Mouse (Mus musculus): ENCODE results near the gene Ano4.

Gene Ano4

DNA sequence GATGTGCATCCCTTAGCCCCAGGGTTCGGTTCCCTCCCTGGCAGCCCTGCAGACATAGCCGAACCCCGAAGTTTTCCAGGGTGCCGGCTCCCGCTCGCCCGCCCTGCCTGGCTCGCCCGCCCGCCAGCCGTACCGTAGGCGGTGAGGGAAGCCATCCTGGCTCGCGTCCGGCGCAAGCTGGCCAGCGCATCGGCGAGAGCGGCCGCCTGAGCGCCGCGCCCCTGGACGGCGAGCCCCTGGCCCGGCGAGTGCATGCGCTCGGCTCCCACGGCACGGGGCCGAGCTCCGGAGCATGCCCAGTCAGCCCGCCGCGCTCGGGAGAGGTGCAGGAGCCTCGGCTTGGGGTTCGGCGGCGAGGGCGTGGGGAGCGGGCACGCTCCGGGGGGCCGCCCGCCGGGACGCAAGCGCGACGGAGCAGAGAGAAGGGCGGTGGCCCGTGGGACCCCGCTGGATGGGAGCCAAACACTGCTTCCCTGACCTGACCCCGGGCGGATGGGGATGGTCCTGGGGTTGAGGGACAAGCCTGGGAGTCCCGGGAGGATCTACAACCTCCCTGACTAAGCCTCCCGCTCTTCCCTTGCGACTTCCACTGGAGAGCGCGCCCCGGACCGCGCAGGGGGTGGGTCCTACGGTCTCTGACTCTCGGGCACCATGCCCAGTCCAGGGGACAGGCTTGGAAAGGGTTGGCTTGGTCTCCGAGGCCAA lies at the start of gene Ano4:
Gene Ano4, minus strand, starts transcription at position 272 of the 705 bp plus-strand sequence.
- DNase-seq (ENCODE audit: low read depth) = no peak

DNA sequence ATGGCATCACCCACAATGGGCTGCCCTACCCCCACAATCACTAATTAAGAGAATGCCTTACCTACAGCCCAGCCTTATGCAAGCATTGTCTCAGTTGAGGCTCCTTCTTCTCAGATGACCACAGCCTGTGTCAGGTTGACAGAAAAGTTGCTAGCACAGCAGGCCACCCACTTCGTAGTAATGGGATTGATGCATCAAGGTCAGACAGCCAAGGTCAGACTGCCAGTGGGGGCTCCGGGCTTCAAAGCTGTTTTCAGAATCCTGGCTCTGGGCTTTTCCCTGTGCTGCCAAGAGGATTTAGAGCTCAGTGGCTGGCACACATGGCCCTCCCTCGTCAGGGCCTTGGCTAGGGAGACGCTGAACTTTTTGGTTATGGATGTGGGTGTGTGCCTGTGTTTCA lies 48.1 kb upstream of the Ano4 start:
- DNase-seq (ENCODE audit: low read depth) = no peak

DNA sequence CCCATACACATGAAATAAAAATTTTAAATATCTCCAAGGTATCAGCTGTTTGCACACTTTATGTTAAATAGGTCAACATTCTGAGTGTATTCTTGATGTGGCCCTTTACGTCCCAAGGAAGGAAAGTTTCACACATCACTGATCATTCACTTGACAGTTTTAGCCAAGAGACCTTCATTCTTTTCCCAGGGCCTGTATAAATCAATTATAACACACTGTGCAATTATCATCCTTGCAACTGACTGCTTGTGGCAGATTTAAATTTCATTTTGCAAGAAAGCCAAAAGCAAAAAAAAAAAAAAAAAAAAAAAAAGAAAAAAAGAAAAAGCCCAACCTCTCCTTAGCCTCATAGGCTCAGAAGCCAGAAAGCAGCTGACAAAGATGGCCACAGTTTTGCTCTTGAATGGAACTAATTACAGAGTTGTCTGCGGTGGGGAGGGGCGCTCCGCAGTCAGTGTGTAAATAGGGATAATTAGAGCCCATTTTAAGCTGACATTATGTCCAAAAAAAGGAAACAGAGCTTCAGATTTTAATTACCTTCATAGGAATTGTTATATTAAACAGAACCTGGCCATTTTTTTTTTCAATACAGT lies 47.1 kb upstream of the Ano4 start:
- no peak for DNase-seq (ENCODE audit: low read depth)

DNA sequence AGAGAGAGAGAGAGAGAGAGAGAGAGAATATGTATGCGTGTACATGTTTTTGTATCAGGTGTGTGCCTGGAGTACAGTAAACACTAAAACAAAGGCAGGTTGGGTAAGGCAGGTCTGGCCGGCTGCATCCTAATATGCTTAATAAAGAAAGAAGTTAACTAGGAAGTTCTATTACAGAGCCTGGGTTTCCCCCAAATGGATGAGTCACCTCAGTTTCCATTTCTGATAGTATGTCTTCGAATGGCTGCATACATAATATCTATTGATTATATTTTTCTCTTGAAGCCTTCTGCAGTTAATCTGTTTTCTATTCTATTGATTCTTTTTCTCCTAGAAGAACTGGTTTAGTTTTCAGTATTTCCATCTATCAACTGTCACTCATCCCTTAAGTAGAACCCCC lies 41.9 kb upstream of the Ano4 start:
- DNase-seq (ENCODE audit: low read depth) = no peak

- peak; percentile 15 for DNase-seq (ENCODE audit: low read depth)
Measured at GRCm38 (mm10) chr10:89383462-89383861, 38.9 kb upstream of the Ano4 start.

GRCm38 (mm10) chr10:89377750-89378149 lies 33.2 kb upstream of the Ano4 start:
- no peak for DNase-seq (ENCODE audit: low read depth)

DNA sequence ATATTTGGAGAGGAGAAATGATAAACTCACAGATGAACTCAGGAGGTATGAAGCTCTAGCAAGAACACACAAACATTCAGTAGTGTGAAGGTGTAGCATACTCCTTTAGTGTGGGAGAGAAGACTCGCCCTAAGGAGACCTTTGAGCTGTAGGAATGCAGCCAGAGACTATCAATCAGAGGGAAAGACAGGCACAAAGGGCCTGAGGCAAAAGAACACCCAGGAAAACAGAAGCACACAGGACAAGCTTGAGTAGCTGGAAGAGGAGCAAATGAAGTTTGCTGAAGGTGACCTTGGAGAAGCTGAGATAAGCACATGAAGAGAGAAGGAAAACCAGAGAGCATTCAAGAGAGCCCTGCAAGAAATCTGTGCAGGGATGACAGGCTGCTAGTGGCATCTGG lies 25.5 kb upstream of the Ano4 start:
- DNase-seq (ENCODE audit: low read depth) = no peak

DNA sequence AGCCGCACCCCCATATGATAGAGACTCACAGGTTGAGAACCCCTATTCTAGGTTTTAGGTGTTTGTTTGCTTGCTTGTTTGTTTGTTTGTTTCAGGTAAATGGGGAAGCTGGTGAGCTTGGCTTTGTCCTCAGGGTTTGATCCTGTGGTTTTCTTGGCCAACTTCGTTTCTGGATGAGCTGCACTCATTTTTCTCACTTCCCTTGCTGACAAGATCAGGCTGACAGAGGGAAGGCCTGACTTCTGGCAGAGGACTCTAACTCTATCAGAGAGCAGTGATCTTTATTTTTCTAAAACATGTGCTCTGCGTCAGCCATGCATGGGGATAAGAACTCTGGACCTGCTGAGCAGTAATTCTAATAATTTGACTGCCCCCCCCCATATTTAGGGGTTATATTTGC lies 14.4 kb upstream of the Ano4 start:
- DNase-seq (ENCODE audit: low read depth) = no peak

- DNase-seq (ENCODE audit: low read depth) = no peak
Measured at GRCm38 (mm10) chr10:89354639-89355038, 10.1 kb upstream of the Ano4 start.

DNA sequence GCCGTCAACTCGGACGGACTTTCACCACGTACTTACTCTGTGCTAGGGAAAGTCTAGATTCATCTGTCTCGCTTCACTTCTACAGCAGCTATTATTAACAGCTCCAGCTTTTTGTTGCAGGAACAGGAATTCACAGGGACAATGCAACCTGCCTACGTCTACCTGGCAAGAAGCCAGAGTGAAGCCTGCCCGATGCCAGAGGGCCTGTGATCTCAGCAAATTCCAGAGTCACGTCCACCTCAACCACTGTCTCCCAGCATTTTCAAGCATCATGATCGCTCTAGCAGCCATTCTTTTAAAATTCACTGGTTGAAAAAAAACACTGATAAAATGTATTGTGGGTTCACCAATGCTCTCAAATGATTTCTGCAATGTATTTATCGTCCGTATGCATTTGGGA lies 6.9 kb upstream of the Ano4 start:
- no peak for DNase-seq (ENCODE audit: low read depth)

- DNase-seq (ENCODE audit: low read depth) = no peak
Measured at GRCm38 (mm10) chr10:89345606-89346005, 1.0 kb upstream of the Ano4 start.

DNA sequence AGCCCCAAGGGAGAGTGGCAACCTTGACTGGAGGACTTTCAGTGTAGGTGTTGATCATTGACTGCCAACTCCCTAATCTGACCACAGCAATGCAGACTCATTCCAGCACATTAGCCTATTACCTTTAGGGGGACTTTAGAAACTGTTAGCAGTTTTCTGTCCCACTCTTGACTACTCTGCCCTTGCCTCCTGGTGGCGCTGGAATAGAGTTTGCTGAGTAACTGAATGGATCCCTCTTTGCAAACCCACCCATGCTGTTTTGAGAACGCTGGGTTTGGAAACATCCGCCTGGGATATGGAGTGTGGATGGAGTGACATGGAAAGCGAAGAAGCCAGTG lies 603 bp upstream of the Ano4 start:
- DNase-seq (ENCODE audit: low read depth) = no peak

DNA sequence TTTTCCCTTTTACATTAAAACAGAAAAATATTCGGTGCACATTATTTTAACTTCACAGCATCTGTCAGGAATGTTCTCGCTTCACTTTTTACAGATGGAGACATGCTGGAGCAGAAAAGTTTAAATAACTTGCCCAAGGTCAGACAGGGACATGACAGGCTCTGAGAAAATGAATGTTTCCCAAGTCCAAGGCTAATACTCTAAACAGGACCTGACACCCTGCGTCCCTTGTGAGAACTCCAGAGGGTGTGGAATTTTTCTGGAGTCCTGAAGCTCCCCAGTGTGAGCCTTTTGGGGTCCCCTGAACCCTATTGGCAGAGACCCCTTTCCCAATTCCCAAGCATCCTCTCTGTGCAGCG lies 451 bp downstream of the Ano4 start:
- DNase-seq (ENCODE audit: low read depth) = no peak

DNA sequence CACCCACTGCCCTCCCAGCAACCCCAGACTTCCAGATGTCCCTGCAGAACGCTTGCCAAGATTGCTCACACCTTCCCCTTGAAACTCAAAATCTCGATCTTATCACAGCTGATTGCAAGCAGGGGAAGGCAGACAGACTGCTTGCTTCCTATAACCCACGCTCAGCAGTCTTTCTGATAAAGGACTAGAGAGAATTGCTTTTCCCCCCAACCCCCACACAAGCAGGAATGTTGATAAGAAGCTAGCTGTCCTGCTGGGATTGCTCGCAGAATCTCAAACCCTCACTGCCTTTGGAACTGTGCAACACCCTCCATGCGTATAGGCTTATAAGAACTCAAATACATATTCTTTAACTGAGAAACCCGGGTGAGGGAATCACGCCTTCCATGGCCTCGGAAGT lies 846 bp downstream of the Ano4 start:
- DNase-seq (ENCODE audit: low read depth) = no peak

DNA sequence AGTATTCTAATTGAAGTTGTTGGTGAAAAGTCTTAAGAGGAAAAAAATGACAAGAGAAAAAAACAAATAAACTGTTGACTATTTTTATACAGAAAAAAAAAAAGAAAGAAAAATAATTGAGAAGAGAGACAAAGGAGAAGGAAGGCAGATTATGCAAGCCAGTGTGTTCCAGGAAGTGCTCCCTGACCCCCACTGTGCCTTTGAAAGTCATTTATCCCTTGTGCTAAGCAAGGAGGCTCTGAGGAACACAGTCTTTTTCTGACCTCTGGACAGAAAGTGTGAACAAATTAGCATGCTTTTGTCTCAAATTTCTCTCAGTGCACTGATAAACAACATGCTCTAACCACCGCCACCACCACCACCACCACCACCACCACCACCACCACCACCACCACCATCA lies 14.3 kb downstream of the Ano4 start:
- no peak for DNase-seq (ENCODE audit: low read depth)

GRCm38 (mm10) chr10:89329806-89330205 lies 14.8 kb downstream of the Ano4 start:
- DNase-seq (ENCODE audit: low read depth) = no peak

DNA sequence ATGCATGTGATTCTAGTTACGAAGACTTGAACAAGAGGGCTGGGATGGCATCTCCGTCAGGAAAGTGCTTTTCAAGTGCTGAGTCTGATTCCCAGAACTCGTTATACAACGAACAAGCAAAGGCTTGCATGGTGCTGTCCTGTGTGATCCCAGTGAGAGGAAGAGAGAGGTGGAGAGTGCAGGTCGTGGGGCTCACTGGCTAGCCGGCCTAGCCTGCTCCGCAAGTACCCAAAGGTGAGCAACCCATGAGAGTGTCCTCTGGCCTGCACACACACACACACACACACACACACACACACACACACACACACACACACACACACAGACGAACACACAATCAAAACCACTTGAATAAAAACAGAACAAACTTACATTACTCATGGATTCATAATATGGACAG lies 15.7 kb downstream of the Ano4 start:
- no peak for DNase-seq (ENCODE audit: low read depth)

DNA sequence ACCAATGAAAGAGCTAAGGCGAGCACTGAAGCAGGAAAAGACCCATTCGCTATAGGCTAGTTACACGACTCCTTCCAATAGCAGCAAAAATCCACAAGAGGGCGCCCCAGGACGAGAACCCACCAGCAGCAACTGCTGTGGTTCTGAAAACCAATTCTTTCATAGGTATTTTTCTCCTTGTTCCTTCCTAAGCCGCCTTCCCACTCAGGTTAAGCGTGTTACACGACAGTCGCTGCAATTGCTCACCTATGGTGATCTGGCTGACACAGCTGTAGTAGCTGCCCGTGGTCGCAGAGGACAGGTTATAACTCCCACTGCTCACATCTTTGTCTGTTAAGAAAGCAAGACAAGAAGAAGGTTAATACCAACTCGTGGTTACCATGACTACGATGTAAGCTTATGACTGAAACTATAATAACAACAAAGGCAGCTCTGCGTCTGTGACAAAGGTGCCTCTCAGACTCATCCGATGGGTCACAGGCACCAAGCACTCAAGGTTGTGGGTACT lies 17.5 kb downstream of the Ano4 start:
- peak; percentile 30 for DNase-seq (ENCODE audit: low read depth)

- DNase-seq (ENCODE audit: low read depth) = no peak
Measured at GRCm38 (mm10) chr10:89326383-89326782, 18.2 kb downstream of the Ano4 start.

GRCm38 (mm10) chr10:89307566-89307965 lies 37.0 kb downstream of the Ano4 start:
- no peak for DNase-seq (ENCODE audit: low read depth)

DNA sequence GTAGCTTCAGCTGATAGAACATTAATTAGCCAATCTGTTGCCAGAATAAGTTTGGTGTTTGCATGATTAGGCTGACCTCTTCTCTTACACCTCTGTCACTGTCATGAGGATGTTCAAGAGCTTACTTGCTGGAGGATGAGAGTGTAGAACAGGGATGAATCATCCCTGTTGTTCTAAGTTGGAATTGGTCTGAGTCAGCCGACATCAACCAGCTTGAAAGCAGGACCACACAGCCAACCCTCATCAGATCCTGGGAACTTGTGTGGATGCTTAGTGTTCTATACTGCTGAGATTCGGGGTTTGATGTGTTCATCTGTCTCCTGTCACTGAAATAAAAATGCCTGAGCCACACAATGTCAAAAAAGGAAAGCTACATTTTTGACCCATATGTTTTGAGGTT lies 44.2 kb downstream of the Ano4 start:
- no peak for DNase-seq (ENCODE audit: low read depth)

GRCm38 (mm10) chr10:89292784-89293183 lies 51.8 kb downstream of the Ano4 start:
- no peak for DNase-seq (ENCODE audit: low read depth)

DNA sequence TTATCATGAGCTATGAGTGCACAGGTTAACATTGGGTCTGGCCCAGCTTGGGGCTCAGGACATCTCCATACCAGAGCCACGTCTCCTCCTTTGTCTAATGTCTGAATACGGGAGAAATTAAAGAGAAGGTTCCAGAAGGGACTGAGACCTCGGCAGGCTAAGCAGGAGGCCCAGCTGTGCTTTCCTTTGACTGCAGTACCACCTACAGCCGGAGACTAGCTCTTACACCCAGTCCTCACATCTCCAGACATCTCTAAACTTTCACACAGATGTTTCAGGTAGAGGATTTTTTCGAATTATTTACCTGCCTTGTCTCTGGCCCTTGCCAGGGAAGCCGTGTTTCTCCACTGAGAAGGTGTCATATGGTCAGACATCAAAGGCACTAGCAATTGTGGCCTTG lies 53.9 kb downstream of the Ano4 start:
- DNase-seq (ENCODE audit: low read depth) = no peak

DNA sequence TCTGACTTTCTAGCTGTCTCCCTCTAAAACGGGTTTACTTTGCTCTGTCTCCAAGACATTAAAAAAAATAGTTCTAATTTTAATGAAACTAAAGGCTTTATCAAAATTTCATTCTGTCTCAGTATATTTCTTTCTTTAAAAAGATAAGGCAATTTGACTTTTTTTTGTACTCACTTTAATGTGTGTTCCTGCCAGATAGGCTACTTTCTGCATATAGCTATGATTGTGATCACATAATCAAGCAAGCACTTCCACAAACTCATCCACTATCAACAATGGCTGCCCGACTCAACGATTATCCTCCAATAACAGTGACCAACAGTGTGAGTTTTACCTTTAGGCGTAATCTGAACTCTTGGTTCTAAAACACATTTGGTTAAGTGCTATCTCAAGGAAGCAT lies 55.3 kb downstream of the Ano4 start:
- no peak for DNase-seq (ENCODE audit: low read depth)

All from fibroblast of lung, adult 2 months (primary cell).